Mouse (Mus musculus): ENCODE measurements around the gene Pafah2.
"Not testable (repeated sequence)": the region's sequence is repeated elsewhere in the genome, so short reads cannot be mapped to it uniquely, and the experiment has no call there.

Gene Pafah2

DNA sequence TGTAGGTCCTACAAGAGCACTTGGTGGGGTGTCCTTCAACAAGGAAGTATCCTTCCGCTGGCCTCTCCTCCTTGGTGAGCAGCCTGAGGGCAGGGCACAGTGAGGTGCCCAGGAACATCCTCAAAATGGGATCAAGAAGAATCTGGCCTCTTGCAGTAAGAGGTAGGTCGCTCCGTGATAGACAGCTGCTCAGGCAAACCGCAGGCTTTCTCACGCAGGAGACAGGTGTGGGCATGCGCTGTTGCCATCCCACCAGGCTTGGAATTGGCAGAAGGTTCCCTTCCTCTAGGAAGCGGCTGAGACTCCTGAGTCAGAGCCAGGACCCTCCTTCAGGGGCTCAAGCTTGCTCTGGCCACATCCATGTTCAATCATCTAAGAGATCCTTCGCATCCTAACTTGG is 22.8 kb upstream of the Pafah2 start:
- no peak for DNase-seq (ENCODE audit: low spot score in 2 of 2)

DNA sequence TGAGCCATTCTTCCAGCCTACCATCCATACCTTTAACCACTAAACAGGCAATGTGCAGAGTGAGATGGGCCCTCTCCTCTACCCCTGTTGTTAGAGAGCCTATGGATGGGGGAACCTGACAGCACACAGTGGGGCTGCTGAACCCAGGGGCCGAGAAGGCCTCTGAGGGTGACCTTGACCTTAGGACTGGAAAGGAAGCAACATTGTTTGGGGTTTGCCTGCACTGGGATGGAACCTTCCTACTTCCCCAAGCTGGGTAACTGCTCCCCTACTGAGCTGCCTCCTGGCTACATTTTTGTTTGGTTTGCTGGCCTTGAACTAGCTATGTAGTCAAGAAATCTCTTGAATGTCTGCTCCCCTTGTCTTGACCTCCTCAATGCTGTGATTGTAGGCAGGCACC is 21.8 kb upstream of the Pafah2 start:
- DNase-seq (ENCODE audit: low spot score in 2 of 2), result no peak

DNA sequence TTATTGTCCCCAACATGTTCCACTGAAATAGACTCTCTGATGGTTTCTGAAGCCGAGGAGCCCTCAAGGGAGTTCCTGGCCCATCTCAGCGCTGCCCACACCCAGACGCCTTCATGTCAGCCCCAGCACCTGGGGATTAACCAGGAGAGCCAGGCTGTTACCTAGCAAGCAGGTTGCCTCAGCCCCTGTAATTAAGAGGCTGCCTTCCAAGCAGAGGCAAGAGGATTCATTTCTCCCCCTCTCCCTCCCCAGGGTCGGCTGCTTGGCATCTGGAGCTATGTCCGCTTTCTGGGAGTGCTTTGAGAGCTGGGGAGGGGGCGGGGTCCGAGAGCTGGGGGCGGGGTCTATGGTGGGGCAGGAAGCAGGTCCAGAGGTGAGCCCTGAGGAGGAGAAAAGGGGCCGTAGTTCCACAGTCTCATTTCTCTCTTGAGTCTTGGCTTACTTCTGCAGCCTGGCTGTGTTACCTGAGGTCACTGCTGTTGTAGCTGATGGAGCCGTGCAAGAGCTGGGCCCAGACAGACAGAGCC is 18.0 kb upstream of the Pafah2 start:
- no peak for DNase-seq (ENCODE audit: low spot score in 2 of 2)

DNA sequence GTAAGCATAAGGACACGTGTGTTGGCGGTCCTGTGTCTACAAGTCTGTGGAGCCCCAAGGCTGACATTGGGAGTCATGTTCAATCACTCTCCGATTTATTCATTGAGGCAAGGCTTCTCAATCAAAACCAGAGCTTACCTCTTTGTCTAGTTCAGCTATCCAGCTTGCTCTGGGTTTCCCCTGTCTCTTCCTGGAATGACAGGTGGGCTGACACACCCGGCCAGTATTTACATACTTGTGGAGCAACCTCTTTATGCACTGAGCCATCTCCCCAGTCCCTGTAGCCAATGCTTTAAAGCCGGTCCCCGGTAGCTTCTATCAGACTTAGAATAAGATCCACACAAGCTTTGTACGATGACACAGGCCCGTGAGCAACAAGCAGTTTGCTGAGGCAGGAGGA is 16.6 kb upstream of the Pafah2 start:
- no peak for DNase-seq (ENCODE audit: low spot score in 2 of 2)

DNA sequence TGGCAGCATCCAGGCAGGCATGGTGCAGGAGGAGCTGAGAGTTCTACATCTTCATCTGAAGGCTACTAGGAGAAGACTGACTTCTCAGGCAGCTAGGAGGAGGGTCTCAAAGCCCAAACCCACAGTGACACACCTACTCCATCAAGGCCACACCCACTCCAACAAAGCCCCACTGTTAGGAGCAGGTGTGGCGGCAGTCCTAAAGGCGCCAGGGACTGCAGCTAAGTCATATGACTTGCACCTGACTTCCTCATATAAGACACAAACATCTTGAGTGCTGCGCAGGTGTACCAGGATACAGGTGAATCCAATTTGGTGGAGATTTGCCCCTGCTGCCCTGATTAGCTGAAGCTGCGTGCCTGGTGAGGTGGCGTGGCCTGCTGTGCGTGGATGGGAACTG is 12.4 kb upstream of the Pafah2 start, which contains the start of gene Extl1:
Extl1 (minus strand) TSS at position 101 of the 400 bp plus-strand sequence.
- not testable (repeated sequence) for DNase-seq (ENCODE audit: low spot score in 2 of 2)

DNA sequence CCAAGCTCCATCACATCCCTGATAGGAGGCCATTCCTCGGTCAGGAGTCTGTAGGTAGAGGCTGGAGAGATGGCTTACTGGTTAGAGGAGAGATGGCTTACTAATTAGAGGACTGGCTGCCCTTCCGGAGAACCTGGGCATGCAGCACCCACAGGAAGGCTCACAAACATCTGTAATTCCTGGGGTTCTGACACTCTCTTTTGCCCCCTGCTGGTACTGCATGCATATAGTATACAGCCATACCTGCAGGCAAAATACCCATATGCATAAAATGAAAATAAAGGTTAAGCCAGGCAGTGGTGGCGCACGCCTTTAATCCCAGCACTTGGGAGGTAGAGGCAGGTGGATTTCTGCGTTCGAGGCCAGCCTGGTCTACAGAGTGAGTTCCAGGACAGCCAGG is 8.9 kb upstream of the Pafah2 start:
- DNase-seq (ENCODE audit: low spot score in 2 of 2), result peak in 1 of 2 experiments; percentile 54

DNA sequence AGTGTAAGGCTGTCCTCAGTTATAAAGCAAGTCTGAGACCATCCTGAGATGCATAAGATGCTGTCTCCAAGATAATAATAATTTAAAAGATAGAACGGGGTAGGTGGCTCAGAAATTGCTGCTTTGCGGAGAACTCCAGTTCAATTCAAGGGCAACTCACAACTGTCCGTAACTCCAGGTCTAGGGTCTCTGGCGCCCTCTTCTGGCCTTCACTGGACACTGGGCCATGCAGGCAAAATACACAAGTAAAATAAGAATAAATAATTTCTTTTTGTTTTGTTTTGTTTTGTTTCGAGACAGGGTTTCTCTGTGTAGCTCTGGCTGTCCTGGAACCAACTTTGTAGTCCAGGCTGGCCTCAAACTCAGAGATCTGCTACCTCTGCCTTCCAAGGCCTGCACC is 7.7 kb upstream of the Pafah2 start:
- DNase-seq (ENCODE audit: low spot score in 2 of 2), result peak in 1 of 2 experiments; percentile 67

DNA sequence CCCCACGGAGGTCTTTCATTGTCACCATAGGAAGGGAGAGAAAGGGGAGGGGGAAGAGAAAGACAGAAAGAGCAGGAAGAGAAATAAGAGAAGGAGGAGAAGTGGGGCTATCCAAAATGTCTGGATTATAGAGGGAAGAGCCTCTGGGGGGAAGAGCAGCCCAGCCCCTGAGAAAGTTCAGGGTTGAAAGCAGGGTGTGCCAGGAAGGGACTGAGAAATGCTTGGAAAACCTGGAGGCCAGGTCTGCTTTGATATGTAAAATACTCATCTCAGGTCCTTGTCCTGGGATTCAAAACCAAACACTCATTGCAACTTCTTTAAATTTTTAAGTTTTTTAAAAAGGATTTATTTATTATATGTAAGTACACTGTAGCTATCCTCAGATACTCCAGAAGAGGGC is 4.5 kb upstream of the Pafah2 start:
- no peak for DNase-seq (ENCODE audit: low spot score in 2 of 2)

DNA sequence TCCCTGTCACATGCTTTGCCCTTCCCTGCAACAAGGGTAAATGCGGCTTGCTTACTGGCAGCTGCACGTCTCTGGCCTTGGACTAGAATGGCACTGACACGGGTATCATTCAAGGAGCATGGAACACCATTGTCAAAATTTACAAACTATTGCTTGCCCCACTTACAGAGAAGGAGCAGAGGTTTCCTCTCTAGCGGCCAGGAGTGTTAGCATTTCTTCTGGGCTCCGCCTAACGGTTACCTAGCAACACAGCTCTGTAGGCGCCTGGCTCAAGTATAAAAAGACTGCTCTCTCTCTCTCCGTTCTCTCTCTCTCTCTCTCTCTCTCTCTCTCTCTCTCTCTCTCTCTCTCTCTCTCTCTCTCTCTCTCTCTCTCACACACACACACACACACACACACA is 3.5 kb upstream of the Pafah2 start:
- DNase-seq (ENCODE audit: low spot score in 2 of 2), result peak in 1 of 2 experiments; percentile 27

DNA sequence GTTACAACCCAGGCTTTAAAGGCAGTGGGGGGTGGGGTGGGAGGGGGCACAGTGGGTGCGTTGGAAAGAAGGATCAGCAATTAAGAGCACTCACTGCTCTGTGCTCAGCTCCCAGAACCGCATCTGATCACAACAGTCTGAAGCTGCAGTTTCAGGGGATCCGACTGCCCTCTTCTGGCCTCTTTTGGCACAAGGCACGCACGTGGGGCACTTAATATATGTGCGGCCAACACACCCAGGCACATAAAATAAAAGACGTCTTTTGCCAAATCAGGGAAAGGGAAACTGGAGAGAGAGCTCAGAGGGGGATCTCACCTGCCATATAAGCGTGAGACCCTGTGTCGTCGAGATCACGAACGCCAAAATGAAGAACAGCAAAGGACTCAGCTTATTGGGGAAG is 3.1 kb upstream of the Pafah2 start:
- DNase-seq (ENCODE audit: low spot score in 2 of 2), result no peak

DNA sequence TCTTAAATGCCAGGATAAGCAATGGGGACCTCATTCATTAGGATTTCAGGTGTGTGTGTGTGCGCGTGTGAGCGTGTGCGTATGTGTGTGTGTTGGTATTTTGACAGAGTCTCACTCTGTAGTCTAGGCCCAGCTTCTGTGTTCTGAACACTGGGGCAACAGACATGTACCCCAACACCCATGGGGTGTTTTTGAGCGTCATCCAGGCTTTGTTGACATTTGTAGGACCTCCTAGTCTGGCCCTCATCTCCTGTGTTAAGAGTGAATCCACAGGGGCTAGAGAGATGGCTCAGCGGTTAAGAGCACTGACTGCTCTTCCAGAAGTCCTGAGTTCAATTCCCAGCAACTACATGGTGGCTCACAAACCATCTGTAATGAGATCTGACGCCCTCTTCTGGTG is 978 bp upstream of the Pafah2 start:
- DNase-seq (ENCODE audit: low spot score in 2 of 2), result no peak

DNA sequence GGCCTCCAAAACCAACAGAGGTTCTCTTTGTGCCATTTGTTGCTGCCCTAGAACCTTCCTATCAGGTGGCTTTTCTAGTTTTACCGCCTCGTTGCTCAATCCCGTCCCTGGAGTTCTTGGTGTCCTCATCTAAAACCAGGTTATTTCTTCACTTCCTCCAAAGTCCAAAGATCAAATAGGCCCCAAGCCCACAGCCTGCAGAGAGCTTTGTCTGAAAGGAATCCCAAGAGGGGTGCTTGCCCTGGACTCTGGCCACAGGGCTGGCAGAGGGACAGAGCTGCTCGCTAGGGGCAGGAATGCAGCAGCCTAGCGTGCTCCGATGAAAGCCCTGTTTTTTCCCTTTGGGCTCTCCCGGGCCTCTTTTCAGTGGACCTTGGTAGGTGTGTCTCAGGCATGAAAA is 1.0 kb downstream of the Pafah2 start:
- no peak for DNase-seq (ENCODE audit: low spot score in 2 of 2)

DNA sequence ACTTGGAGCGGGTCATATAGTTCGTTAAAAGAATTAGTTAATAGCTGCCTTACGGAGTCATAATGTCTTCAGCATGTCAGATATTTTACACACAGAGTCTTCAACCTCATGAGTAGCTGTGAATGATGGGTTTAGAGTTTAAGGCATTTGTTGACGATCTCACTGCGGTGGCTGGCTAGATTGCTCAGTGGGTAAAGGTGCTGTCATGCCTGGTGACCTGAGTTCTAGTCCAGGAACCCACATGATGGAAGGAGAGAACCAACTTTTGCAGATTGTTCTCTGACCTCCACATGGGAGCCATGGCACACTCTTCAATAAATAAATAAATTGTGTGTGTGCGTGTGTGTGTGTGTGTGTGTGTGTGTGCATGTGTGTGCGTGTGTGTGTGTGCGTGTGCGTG is 1.6 kb downstream of the Pafah2 start:
- no peak for DNase-seq (ENCODE audit: low spot score in 2 of 2)

DNA sequence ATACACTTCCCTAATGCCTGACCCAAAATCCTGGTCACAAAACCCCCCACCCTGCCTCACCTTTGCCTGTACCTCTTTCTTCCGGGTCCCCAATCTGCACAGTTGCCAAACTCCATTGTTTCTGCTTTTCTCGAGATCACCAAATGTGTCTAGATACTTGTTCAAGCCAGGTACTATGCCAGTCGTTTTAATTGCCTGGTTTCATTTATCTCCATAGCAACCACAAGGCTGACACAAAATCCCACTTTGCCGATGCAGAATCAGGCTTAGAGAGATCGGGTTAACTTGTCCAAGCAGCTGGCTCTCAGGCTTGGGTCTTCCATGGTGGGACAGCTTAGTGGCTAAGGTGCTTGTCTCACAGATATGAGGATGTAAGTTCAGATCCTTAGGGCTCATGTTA is 4.1 kb downstream of the Pafah2 start:
- DNase-seq (ENCODE audit: low spot score in 2 of 2), result no peak

DNA sequence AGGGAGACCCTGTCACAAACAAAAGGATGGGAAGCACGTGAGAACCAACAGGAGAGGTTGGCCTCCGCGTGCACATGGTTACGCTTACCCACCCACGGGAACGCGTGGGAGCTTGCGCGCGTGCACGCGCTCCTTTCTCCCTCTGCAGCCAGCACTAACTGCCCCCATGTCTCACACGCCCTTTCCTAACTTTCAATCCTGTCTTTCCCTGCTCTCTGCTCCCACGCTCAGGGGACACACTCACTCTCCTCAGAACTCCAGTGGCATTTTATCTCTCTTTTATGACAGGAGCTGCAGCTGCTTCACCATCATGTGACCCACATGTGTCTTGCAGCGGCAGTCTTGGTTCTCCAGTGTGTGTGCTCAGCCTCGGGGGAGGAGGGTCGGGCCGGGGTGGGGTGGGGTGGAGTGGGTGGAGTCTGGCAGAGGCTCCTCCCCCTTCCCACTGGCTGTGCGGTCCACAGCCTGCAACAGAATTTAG is 5.1 kb downstream of the Pafah2 start:
- peak; percentile 69 to 83 for DNase-seq (ENCODE audit: low spot score in 2 of 2)

DNA sequence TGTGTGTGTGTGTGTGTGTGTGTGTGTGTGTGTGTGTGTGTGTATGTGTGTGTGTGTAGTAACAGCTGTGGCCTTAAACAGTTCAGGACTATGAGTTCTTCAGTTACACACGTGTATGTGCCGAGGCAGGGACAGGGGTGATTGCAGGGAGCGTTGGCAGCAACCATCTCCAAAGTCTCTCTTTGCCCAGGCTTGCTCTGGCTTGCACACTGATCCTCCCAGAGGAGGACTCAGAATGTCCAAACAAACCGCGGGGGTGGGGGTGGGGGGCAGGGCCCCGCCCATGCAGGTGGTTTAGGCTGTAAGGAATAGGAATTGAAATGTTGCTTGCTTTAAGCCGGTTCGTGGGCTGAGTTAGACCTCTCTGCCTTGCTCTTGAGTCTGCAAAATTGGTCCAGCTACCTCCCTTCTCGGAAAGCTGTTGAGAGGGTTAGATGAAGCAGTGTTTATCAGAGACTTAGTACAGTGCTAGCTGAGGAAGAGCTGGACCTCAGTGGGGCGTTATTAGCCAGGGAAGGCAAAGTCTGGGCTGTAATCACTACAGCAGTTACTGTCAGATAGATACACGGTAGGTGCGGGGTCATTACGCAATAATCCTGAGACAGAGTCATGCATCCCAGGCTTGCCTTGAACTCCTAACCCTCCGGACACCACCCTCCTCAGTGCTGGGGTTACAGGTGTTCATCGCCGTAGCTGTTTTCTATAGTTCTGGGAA is 5.9 kb downstream of the Pafah2 start:
- DNase-seq (ENCODE audit: low spot score in 2 of 2), result peak in 1 of 2 experiments; percentile 17

DNA sequence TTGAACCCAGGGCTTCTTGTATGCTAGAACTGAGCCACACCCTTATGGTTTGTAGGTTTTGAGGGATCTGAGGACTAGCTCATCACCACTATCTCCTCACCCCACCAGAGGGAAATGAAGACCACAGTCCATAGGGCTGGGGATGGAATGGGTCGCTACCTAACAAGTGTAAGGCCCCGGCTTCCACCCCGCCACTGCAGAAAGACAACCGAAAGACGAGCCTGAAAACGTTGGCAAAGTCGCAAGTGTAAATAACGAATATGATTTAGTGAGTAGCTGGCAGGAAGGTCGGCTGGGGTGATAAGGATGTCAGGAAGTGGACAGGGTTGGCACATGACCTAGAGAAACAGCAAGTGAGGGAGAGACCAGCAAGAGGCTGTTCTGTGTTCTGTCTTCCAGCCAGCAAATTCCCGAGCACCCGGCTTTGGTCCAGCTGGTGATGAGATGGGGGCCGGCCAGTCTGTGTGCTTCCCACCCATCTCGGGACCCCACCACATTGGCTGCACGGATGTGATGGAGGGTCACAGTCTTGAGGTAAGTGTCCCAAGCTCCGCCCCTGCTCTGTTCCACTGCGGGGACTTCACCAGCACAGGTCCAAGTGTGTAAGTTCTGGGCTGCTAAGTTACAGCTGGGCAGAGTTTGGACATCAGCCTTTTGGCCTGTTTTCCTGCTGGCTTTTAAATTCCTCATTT is 6.6 kb downstream of the Pafah2 start:
- DNase-seq (ENCODE audit: low spot score in 2 of 2), result no peak

DNA sequence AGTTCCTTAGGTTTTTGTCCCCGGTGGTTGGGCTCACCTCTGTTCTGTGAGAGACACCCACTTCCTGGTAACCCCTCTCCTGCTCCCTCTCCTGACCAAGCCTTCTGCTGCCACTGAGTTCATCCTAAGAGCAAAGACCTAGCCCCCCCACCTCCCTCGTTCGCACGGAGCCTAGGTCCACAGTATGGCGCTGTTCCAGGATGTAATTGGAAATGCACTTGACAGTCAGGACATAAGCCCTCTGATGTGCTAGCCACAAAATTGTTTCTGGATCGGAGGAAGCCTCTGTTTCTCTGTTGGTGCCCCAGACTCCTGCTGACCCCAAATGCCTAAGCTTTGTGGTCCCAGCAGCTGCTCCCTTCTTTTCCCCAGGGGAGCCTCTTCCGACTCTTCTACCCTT is 7.6 kb downstream of the Pafah2 start:
- DNase-seq (ENCODE audit: low spot score in 2 of 2), result no peak

DNA sequence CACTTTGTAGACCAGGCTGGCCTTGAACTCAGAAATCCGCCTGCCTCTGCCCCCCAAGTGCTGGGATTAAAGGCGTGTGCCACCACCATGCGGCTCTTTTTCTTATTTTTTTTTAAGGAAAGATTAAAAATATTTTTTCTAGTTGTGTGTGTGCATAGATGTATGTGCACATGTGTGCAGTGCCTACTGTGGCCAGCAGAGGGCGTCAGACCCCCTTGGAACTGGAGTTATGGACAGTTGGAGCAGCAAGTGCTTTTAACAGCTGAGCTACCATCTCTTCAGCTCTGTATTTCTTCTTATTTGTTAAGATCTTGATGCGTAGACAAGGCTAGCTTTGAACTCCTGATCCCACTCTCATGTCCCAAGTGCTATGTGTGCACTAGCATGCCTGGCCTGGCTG is 13.2 kb downstream of the Pafah2 start:
- DNase-seq (ENCODE audit: low spot score in 2 of 2), result peak; percentile 29 to 44

DNA sequence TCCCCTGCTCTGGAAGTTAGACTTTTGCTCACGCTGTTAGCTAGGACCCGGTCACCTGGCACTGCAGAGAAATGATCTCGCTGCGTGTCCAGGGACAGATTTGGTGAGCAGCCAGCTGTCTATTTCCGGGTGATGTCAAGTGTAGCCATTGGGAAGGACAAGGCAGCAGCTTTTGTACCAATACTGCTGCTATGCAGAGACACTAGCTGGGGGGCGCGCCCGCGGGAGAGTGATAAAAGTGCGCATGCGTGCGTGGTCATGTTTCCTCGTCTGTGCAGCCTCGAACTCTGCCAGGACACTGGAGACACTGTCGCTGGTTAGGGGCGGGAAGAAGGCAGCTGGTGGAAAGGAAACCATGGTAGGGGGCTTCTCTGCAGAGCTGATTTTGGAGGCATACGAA is 20.1 kb downstream of the Pafah2 start:
- no peak for DNase-seq (ENCODE audit: low spot score in 2 of 2)

DNA sequence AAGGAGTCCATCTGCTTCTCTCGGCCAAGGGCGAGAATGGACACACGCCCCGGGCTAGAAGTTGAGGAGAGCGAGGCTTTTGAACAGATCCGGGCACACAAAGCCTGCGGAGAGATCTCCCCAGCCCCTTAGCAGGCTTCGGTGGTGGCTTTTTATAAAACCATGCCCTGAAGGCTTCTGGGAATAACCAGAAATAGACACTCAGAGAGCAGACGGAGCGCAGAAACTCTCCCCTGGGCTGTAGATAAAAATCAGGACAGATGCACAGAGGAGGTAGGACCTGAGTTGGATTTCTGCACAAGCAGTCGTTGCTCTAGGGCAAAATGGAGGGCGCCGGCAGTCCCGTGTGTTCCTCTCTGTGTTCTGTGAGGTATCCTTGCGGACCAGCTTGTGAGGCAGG is 20.5 kb downstream of the Pafah2 start:
- DNase-seq (ENCODE audit: low spot score in 2 of 2), result no peak

DNA sequence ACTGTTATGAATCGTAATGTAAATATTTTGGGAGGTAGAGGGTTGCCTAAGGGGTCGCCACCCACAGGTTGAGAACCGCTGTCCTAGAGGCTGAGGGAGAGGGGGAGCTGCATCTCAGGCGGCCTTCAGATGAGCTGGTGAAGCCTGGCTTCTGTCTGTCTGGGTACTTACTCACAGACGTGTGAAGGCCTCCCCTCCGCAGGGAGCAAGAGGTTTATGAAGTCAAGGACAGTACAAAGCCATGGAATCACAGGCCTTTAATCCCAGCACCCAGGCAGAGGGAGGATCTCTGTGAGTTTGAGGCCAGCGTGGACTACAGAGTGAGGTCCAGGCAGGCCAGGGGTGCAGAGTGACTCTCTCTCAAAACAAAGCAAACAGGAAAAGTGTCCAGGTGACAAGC is 21.0 kb downstream of the Pafah2 start:
- no peak for DNase-seq (ENCODE audit: low spot score in 2 of 2)

DNA sequence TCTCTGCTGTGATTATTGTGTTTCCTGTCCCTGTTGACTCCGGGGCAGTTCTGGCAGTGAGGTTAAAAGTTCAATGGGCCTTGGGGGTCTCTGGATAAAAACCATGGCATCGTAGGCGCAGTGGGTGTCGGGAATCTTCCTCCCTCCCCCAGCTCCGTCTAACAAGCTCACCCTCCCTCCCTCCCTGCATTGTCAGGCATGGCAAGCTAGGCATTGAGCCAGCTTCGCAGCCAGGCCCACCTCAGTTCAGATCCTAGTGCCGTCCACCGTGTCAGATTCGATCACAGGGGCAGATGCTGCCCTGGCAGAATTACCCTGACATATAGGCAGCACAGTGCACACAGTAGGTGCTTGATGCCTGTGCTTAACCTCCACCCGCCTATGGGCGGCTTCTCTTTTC is 25.9 kb downstream of the Pafah2 start:
- no peak for DNase-seq (ENCODE audit: low spot score in 2 of 2)

Data from thymus, postnatal 10 days (tissue).